Mouse (Mus musculus): ENCODE results near the gene Gabbr2.

Gabbr2 gene

GRCm38 (mm10) chr4:46866070-46866469 is 125.6 kb downstream of the Gabbr2 start:
- DNase-seq (ENCODE audit: low read depth, low spot score): peak; percentile 70

DNA sequence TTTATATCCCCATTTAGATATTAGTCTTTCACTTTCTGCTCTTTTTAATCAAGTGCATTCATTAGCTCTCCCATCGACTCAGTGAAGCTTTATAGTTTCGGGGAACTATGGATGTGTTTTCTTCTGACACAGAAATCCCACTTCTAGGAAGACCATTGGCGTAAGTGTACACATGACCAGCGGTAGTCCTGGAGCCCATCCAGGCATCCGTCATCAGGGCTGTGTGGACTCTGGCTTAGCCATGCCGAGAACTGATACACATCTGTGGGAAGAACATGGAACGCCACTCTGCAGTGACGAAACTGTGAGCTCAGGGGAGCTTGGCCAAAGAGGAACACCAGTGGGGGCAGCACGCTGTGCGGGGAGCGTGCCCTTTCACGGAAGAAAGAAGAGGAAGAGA is 128.0 kb downstream of the Gabbr2 start:
- DNase-seq (ENCODE audit: low read depth, low spot score): no peak

DNA sequence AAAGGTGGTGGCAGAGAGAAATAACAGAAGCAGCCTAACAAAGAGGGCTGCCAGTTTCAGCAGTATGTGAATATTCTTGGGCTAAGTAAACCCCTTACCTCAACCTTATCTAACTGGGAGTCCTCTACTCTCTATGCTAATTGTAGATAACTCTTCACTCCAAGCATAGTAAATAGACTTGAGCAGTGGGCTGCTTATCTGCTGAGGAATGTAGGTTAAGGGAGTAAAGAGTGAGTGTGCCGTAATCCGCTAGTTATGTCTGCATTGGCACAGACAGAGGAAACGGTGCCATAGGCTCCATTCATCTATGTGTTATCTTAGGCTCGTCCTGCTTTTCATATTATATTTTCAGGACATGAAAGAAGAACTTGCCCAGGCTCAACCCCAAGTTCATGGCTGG is 129.0 kb downstream of the Gabbr2 start:
- no peak for DNase-seq (ENCODE audit: low read depth, low spot score)

GRCm38 (mm10) chr4:46860586-46860985 is 131.1 kb downstream of the Gabbr2 start:
- no peak for DNase-seq (ENCODE audit: low read depth, low spot score)

DNA sequence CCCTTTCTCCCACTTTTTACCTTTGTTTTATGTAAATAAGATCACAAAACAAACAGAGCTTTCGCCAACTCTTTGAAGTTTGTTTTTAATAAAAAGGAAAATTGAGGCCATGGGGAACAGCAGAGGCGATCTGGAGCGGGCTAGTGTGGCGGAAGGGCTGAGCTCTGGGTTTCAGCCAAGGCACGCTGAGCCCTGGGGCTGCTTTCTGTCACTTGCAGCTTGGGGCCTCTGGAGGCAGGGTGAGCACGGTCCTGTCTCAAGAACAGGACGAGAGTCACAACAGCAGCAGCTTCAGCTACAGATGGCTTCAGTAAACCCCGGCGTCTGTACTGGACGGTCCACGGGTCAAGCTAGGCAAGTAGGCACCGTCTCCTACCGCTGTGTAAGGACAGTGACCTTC is 132.8 kb downstream of the Gabbr2 start:
- DNase-seq (ENCODE audit: low read depth, low spot score): peak; percentile 90

DNA sequence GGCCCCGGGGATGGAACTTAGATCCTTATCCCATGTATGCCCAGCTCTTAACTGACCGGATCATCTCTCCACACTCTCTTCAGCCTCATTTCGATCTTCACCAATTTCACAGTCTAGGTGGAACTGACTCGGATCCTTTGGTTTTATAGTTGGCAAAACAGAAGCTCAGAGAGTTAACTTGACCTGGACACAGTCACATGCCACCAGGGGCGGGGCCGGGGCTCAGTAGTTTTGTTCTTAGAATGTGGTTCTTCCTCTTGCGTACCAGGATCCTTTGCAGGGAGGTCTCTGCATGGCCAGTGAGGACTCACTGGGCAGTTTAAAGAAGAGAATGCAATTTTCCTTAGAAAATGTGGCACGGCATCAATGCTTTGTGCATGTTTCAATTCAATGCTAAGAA is 135.5 kb downstream of the Gabbr2 start:
- no peak for DNase-seq (ENCODE audit: low read depth, low spot score)

DNA sequence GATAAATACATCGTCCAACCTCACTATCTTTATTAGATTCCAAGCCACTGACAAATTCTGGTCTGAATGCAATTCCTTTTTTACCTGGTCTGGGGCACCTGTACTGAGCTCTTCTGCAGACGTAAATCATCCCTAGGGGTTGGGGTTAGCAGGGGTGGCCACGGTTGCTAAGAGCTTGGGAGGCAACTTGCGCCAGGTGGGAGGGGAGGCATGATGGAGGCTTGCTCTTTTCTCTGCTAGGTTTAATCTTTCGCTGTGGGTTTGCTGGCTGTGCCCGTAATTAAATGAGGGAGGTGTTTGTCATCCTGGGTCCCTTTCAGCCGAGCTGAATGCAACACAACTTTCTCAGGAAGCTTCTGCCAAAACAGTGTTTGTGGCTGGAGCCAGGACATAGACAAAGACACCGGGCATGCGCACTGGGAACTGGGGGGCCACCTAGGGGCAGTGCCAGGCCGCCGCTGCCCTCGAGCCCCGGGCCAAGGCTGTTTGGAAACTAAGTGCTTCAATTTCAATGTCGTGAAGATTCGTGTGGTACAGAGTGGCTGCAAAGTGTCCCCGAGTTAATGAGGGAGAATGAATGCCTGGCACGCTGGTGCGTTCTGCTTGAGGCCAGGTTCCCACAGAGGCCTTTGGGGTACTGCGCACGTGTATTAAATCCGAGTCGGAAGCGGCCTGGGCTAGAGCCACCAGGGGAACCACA is 136.8 kb downstream of the Gabbr2 start:
- peak; percentile 49 for DNase-seq (ENCODE audit: low read depth, low spot score)

- DNase-seq (ENCODE audit: low read depth, low spot score): no peak
Observed at GRCm38 (mm10) chr4:46853852-46854460, 137.7 kb downstream of the Gabbr2 start.

- no peak for DNase-seq (ENCODE audit: low read depth, low spot score)
Observed at GRCm38 (mm10) chr4:46847745-46848144, 143.9 kb downstream of the Gabbr2 start.

DNA sequence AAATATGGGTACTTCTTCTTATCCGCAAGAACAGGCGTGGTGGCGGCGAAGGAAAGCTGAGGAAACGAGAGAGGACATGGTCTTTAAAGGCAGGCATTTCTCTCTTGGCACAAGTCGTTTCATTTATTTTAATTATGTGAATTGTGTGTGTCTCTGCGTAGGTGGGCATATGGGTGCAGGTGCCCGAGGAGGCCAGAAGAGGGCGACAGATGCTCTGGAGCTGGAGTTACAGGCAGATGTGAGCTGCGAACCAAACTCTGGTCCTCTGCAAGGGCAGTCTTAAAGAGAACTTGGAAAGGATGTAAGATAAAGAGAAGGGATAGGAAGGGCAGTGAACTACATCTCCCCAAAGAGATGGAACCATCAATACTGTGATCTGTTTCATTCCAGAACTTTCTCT is 145.3 kb downstream of the Gabbr2 start:
- no peak for DNase-seq (ENCODE audit: low read depth, low spot score)

- no peak for DNase-seq (ENCODE audit: low read depth, low spot score)
Observed at GRCm38 (mm10) chr4:46844982-46845643, 146.6 kb downstream of the Gabbr2 start.

- DNase-seq (ENCODE audit: low read depth, low spot score): no peak
Observed at GRCm38 (mm10) chr4:46844567-46844966, 147.1 kb downstream of the Gabbr2 start.

DNA sequence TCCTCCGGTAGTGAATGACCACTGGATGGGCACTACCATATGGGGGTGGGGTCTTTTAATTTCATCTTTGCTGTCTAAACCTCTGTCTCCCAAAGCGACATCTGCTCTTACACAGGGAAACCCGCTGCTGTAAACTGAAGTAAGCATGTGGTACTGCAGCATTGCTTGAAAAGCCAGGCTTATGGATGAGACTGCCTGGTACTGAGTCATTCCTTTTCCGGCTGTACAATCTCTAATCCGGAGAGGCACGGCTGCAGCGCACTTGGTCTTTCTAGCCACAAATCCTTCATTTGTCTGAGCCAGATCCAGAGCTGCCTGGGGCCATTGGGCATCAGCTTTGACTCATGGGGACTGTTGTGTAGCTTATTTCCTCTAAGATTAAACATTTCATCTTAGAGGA is 149.1 kb downstream of the Gabbr2 start:
- peak; percentile 65 for DNase-seq (ENCODE audit: low read depth, low spot score)

GRCm38 (mm10) chr4:46840146-46840545 is 151.5 kb downstream of the Gabbr2 start:
- peak; percentile 73 for DNase-seq (ENCODE audit: low read depth, low spot score)

DNA sequence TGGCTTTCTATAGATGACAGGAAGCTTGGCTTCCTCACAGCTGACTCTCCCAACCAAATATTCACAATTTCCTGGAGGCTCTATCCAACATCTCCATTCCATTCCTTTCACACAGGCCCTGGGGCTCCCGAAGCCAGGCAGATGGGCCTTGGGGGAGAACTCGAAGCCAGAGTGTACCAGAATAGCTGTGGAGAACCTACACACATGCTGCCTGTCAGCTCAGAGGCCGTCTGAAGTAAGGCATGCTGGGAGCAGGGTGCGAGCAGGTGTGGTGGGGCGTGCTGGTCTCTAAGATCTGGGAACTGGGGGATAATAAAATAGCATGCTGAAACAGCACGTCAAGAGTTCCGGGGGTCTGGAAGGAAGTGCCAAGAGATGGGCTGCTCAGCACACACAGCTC is 154.3 kb downstream of the Gabbr2 start:
- peak; percentile 87 for DNase-seq (ENCODE audit: low read depth, low spot score)

DNA sequence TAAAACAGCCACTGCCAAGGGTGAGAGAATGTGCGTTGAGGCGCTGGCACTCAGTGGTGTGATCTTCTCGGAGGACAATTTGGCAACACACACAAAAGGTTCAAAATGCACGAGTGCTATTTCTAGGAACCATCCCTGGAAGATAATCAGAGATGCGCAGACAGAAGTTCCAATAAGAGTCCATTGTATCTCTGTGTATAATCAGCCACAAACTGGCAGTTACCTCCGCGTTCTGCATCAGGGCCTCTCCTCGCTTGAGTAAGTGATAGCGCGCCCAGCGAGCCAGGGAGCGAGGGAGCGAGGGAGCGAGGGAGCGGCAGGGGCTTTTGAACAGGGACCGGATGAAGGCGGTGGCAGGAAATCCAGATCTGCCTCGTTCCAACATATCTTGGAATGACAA is 155.6 kb downstream of the Gabbr2 start:
- peak; percentile 49 for DNase-seq (ENCODE audit: low read depth, low spot score)

DNA sequence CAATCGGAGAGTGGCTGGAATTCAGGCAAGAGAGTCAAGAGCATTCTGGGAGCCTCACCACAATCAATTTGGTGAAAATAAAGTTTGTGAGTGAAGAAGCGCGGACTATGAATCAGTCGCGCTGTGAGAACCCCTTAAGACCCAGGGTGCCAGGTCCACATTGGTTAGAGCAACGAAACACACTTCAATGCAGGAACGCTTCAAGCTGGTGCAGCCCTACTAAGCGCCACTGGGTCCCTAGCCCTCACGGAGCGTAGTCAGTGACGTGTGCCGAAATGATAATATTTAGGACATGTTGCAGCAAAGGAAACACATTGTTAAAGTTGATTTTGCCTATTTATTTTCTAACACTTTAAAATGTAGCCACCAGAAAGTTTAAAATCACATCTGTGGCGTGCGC is 156.6 kb downstream of the Gabbr2 start:
- no peak for DNase-seq (ENCODE audit: low read depth, low spot score)

DNA sequence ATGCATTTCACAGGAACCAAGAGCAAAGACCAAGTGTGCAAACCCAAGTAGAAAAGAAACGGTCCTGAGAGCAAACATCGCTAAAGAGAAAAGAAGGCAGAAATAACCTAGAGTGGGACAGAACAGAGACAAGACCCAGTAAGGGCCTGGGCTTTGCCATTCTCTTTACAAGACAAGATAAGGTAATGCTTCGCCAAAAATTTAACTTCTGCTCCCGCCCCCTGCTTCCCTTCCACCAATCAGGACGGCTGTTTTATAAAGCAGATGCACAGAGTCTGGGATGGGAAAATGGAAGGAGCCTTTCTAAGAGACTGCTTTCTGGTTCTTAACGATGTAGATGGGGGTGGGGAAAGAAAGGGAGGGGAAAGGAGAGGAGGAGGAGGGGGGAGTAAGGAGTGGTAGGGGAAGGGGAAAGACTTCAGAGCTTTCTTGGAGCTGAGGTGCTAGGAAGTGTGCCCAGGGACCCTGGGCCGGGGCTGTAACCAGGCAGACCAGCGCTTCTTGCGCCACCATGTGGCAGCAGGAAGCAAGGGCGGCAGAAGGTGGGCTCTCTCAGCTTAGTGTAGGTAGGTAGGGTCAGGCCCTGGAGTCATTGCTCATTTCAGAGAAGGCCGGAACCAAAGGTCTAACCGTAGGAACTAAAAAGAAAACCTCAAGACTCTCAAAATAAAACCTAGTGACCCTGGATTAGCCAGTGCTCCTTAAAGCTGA is 158.7 kb downstream of the Gabbr2 start:
- no peak for DNase-seq (ENCODE audit: low read depth, low spot score)

DNA sequence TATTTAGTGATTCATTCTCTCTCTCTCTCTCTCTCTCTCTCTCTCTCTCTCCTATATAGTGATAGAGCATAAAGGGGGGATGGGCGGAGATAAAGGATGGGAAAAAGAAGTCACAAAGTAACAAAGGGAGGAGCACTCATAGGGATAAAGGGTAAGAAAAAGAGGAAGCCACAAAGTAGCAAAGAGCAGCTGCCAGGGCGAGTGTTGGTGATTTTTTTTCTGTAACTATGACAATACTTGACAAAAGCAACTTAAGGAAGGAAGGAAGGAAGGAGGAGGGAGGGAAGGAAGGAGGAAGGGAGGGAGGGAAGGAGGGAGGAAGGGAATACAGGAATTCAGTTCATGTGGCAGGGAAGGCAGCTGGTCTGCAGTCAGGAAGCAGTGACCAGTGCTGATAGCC is 162.0 kb downstream of the Gabbr2 start:
- no peak for DNase-seq (ENCODE audit: low read depth, low spot score)

- DNase-seq (ENCODE audit: low read depth, low spot score): peak; percentile 91
Observed at GRCm38 (mm10) chr4:46828141-46828571, 163.5 kb downstream of the Gabbr2 start.

GRCm38 (mm10) chr4:46827471-46827870 is 164.2 kb downstream of the Gabbr2 start:
- DNase-seq (ENCODE audit: low read depth, low spot score): peak; percentile 87

DNA sequence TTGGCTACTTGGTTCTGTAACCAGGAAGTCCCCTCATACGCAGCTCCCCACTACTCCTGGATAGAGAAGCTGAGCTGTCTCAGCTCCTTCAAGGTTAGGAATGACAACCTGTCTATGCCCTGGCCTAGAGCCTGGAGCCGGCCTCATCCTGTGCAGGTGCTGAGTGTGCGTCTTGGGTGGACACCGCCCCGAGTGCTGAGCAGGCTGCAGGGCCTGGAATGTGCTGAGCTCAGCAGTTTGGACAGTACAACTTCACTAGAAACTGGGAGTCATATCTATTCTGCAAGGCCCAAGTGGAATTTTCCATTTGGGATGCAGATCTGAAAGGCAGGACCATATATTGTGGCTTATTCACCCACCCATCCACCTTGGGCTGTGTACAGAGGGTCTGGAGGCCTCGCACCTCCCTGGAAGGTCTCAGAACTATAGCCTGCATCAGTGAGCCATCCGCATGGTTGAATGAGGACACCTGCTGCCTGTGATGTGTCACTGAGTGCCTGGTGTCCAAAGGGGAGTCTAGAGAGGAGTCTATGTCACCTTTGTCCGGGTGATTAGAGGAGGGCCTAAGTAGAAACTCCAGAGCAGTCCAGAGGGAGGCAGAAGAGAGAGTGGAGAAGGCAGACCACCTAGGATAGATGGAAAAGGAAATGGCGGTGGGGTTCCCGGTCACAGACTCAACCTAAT is 165.7 kb downstream of the Gabbr2 start:
- no peak for DNase-seq (ENCODE audit: low read depth, low spot score)
